Mouse (Mus musculus): ENCODE measurements around the gene Sec24d. TPM values are rescaled to one million over a fixed set of nuclear protein-coding genes. Genes with fewer than 3 reads are reported as not detected.
A peak's percentile ranks its signal among the peaks of the same experiment; 100 is the strongest.

The Sec24d gene
- total RNA-seq, 2 experiments from 2014 or later: 20.1 to 23.0 TPM

DNA sequence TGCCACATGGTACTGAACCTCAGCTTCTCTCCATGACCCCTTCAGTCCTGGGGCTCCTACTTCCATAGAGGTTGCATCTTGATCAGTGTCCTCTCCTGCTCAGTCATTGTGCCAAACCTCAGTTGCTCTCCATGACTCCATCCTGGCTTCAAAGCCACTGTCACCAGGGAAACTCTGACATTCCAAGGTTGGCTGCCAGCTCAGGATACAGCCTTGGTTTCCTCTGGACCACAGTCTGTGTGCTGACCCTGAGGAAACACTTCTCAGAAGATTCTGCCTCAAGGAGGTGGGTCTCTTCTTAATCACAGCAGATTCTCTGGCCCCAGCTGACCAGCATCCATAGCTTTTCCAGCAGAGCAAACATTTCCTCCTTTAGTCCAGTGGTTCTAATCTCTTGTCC lies 24.4 kb downstream of the Sec24d start:
- no peak for DNase-seq (ENCODE audit: low spot score in 2 of 2)

GRCm38 (mm10) chr3:123296654-123297053 lies 29.4 kb downstream of the Sec24d start:
- DNase-seq (ENCODE audit: low spot score in 2 of 2): no peak

- DNase-seq (ENCODE audit: low spot score in 2 of 2): peak; percentile 57 to 87
These were observed 31.0 kb downstream of the Sec24d start for GRCm38 (mm10) chr3:123298283-123298682.

DNA sequence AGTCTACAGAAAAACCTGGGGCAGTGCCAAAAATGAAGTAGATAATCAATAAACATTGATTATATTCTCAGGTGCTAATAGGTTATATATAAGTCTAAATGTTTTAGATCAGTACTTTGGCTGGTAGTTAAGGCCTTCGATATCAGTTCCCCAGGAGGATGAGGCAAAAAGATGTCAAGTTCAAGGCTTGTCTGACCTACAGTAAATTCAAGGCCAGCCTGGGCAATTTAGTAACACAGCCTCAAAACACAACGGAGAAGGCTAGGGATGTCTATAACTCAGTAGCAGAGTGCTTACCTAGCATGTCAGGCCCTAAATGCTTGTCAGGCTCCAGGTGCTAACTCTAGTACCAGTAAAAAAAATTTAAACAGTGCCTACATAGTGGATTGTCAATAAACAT lies 34.3 kb downstream of the Sec24d start:
- DNase-seq (ENCODE audit: low spot score in 2 of 2): no peak

DNA sequence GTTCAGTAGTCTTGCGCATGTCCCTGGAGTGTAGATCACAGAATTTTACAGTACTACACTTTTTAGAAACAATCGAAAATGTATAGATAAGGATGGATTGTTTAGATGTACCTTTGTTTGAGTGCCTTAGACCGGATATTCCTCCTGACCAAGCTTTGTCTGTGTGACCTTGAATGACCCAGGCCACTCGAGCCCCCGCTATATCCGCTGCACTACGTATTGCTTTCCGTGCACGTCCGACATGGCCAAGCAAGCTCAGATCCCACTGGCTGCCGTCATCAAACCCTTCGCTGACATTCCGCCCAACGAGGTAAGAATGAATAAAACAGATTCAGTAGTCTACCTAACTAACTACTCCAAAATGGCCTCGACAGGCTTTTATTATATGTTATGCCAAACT lies 38.4 kb downstream of the Sec24d start:
- no peak for DNase-seq (ENCODE audit: low spot score in 2 of 2)

DNA sequence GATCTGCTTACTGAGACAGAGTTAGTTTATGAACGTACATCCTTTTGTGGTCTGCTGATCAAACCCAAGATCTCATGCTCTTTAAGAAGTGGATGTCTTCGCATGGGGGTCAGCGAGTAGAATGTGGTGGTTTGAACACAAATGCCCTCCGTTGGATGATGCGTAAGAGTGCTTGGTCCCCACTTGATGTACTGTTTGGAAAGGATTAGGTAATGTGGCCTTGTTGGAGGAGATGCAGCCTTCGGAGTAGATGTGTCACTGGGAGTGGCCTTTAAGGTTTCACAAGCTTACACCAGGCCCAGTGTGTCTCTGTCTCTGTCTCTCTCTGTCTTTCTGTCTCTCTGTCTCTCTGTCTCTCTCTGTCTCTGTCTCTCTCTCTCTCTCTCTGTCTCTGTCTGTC lies 40.2 kb downstream of the Sec24d start:
- DNase-seq (ENCODE audit: low spot score in 2 of 2): no peak

DNA sequence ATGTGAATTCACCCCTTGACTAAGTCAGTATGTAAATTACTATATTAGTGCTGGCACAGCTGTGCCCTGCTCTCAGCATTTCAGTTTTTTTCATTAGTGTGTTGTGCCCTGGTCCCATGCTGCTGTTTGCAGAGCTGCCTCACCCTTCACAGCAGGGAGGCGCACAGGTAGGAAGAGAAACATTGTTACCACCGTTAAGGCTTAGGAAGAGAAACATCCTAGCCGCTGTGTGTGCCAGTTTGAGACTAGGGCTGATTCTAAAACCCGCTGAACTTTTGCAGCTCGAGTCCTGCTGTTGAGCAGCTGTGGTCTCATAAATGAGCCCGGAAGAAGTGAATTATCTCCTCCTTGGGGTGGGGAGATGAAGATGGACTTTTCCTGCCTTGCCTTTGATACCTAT lies 41.9 kb downstream of the Sec24d start:
- DNase-seq (ENCODE audit: low spot score in 2 of 2): no peak

DNA sequence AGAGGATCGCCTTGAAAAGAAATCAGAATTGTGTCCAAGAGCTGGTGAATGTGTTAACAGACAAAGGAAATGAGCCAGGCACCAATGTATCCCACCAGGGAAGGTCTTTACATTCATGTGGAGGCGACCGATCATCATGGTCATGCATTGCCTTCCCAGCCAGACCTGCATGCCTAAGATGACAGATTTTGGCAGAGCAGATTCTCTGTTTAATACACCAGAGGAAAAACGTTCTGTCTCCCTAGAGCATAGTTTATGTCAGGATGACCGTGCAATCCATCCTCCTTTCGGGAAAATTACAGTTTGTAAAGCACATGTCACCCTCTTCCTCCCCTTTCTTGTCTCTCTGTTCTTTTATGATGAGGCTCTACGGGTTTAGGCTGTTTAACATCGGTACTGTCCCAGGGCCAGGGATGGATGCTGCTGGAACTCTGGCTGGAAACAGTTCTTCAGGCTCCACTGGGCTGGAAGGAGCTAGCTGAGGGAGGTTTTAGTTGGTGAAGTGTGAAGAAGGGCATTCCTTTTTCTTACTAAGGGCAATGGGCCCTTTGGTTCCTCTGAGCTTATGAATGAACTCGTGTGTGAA lies 45.3 kb downstream of the Sec24d start:
- DNase-seq (ENCODE audit: low spot score in 2 of 2): no peak

DNA sequence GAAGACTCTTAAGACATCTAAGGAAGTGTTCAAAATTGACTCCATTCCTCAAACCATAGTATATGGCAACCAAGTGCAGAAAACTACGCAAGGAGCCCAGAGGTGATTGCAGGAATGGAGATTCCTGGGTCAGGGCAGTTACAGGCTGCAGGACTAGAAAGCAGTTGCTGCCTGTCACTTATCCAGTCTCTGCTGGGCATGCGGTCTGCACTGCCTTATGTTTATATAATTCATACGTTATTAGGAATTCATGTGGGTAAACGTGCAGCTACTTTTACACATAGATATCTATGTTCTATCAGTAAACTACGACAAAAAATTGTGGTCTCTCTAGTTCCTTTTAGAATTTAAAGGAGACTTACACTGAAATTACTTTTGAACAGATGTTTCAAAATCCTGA lies 46.2 kb downstream of the Sec24d start:
- no peak for DNase-seq (ENCODE audit: low spot score in 2 of 2)

- no peak for DNase-seq (ENCODE audit: low spot score in 2 of 2)
These were observed 46.8 kb downstream of the Sec24d start for GRCm38 (mm10) chr3:123313920-123314614.

DNA sequence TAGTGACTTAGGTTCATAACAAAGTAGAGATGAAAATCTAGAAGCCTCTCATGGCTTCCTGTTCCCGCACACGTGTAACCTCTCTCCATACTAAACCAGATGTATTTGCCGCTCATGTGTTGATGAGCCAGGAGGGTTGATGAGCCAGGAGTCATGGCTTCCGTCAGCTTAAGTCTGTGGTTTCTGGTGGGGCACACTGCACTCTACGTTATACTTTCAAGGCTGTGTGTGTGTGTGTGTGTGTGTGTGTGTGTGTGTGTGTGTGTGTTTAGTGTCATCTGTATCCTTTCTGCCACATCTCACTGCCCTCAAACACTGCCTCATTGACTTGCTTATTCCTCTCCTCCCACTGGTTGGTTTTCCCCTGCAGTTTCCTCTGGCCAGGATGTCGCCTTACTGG lies 48.8 kb downstream of the Sec24d start:
- no peak for DNase-seq (ENCODE audit: low spot score in 2 of 2)

- DNase-seq (ENCODE audit: low spot score in 2 of 2): no peak
These were observed 49.8 kb downstream of the Sec24d start for GRCm38 (mm10) chr3:123317081-123317480.

GRCm38 (mm10) chr3:123320341-123320740 lies 53.1 kb downstream of the Sec24d start:
- no peak for DNase-seq (ENCODE audit: low spot score in 2 of 2)

GRCm38 (mm10) chr3:123321612-123322011 lies 54.4 kb downstream of the Sec24d start:
- peak in 1 of 2 experiments; percentile 23 for DNase-seq (ENCODE audit: low spot score in 2 of 2)

DNA sequence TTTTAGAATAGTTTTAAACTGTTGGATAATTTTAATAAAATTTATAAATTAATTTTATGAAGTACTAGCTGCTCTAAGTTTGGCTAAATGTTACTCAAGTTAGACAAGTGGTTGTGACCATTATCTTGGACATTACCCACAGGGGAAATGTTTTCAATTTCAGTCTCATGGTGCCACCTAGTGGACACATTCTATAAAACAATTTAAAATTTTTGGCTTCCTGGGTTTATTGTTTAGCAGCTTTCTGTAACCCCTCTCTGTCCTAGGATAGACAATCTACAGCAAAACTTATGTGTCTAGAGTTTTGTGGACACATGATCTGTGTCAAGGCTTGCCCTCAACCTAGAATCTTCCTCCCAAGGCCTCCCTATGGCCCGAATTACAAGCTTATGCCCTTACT lies 54.9 kb downstream of the Sec24d start:
- peak in 1 of 2 experiments; percentile 74 for DNase-seq (ENCODE audit: low spot score in 2 of 2)

DNA sequence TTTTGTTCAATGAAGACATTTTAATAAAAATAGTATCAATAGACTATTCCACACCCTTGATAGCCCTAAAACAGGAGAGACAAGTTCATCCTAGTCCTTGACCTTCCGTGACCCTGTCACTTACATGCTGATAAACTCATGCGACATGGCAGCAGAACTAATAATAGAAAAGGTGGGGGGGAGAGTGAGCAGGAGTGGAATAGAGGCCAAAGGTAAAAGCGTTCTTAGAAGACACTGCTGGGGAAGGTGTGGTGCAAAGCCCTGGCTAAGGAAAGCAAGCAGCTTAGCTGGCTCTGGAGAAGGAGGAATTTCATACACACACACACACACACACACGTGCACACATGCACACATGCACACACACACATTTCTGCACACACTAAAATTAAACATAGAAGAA lies 57.1 kb downstream of the Sec24d start:
- DNase-seq (ENCODE audit: low spot score in 2 of 2): no peak

DNA sequence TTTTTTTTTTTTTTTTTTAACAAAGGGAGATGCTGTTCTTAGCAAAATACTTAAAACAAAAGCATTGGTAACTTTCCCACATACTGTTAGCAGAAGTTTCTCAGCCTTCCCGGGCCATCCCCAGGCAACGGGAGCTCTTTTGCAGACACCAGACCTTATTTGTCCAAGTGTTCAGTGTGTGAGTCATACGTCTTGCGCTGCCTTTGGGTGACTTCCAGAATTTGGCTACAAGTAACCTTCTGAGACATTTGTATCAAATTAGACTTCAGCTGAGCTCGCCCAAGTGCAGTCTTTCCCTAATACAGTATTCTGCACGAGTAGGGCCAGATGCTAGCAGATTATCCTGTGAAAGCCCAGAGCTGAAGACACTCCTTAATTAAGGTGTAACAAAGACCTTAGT lies 62.0 kb downstream of the Sec24d start:
- no peak for DNase-seq (ENCODE audit: low spot score in 2 of 2)

DNA sequence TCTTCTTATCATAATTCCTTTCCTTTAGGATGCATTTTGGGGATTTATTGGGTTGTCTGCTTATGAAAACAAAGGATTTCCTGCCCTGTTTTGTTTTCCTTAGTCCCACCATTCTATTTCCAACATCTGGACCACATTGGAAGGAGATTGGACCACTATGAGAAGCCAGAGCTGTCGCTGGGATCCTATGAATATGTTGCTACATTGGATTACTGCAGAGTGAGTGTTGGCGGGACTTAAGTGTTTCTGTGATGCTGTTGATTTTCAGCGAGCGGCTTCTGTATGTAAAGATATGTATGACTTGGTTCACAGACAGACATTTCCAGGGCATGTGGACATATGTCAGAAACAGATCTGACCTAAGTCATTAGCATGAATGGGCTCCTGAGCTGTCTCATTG lies 63.0 kb downstream of the Sec24d start:
- DNase-seq (ENCODE audit: low spot score in 2 of 2): no peak

- DNase-seq (ENCODE audit: low spot score in 2 of 2): no peak
These were observed 65.2 kb downstream of the Sec24d start for GRCm38 (mm10) chr3:123332330-123333054.

- DNase-seq (ENCODE audit: low spot score in 2 of 2): no peak
These were observed 65.8 kb downstream of the Sec24d start for GRCm38 (mm10) chr3:123333055-123333424.

DNA sequence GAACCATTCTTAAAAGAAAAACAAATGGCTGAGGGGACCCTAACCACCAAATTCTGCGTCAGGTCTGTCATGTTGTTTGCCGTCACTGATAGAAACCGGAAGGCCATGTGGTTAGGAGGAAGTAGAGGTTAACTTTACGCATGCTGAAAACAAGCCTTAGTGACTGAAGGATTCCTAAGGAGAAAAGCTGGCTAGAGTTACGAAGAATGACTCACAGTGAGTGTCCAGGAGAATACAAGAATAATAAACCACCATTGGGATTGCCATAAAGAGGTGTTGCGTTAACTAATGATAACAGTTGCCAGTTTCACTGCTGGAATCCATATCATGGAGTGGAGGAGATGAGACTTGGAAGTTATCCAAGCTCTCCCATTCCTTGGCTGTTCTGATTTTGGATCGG lies 67.7 kb downstream of the Sec24d start:
- DNase-seq (ENCODE audit: low spot score in 2 of 2): no peak

- DNase-seq (ENCODE audit: low spot score in 2 of 2): no peak
These were observed 68.2 kb downstream of the Sec24d start for GRCm38 (mm10) chr3:123335480-123335879.

- DNase-seq (ENCODE audit: low spot score in 2 of 2): no peak
These were observed 69.2 kb downstream of the Sec24d start for GRCm38 (mm10) chr3:123336455-123336854.

Measured in layer of hippocampus, postnatal 14 days (tissue).